Mouse (Mus musculus) small intestine, adult 10 weeks (tissue): Measurements from ENCODE around the gene Mcf2. TPM values are rescaled to one million over a fixed set of nuclear protein-coding genes. Genes with fewer than 3 reads are reported as not detected.

Source experiments
- polyA plus RNA-seq: library from polyadenylated mRNA; stranded (reverse); fragments of 350-450 nt; fragmentation: Illumina TruSeq; extraction: RNeasy Lipid Tissue Mini Kit (QIAGEN cat#74804); gene quantifications from one replicate; pipeline ENCODE4 v1.2.3, GENCODE M21; 2014; ENCODE audit warnings: low replicate concordance

Gene Mcf2
- 0.26 TPM for polyA plus RNA-seq

GRCm38 (mm10) chrX:60178744-60179458, at the start of gene Mcf2:
TSS of gene Mcf2 (minus strand) at chrX:60179089.

Other genes starting within 250 kb of the Mcf2 start
- 0.30 TPM for gene F9, start 179.6 kb downstream of the Mcf2 start, polyA plus RNA-seq